Mouse (Mus musculus) adrenal gland, postnatal 25 days (tissue): ENCODE results near the gene Ino80. TPM values are rescaled to one million over a fixed set of nuclear protein-coding genes. Genes with fewer than 3 reads are reported as not detected.

Experiments
- DNase-seq: peaks from one replicate; pipeline ENCODE4 v3.0.0; 2021; ENCODE audit warnings: mixed read lengths
- total RNA-seq: library from RNA; stranded (reverse); gene quantifications from 2 replicates; pipeline ENCODE4 v1.2.3, GENCODE M21; 2021

The Ino80 gene
- total RNA-seq, 1 experiment from 2014 or later, result 25.3 TPM

DNA sequence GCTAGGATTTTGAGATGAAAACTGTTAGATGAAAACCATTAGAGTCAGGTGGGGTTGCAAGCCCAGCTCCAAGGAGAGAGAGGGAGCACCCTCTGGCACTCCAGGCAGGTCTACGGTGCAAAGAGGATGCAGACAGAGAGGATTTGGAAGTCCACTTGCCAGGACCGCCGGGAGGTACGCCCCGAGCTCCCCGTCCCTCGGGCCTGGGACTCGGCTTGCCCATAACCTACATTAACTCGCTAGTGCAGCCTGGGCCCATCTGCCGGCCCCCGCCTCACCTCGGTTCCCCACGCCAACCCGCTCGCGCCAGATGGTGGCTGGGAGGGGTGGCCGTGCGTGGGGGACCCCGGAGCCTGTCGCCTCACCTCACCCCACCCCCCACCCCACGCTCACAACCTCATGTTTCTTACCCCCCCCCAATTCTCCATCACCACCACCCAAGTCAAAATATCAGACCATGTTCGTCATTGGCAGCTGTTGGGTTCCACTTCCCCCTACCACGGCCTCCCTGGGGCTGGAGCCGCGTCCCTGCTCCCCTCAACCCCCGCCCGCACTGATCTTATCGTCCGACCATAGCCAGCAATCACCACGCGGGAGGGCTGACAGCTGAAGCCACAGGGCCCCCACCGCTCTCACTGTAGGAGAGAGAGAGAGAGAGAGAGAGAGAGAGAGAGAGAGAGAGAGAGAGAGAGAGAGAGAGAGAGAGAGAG lies 153.5 kb downstream of the Ino80 start:
- DNase-seq, result no peak

Other genes starting within 250 kb of the Ino80 start
- not detected in 2 replicates for gene Ppp1r14d, start 247.8 kb downstream of the Ino80 start, total RNA-seq
- gene Spint1, start 240.3 kb downstream of the Ino80 start, total RNA-seq, result 4.0 and 4.6 TPM in 2 replicates
- 0.49 TPM in 1 of 2 replicates, not detected in the other for gene Rhov, start 206.4 kb downstream of the Ino80 start, total RNA-seq
- gene Vps18, start 188.9 kb downstream of the Ino80 start, total RNA-seq, result 18.5 and 21.1 TPM in 2 replicates
- 8.0 and 12.9 TPM in 2 replicates for gene Dll4, start 151.9 kb downstream of the Ino80 start, total RNA-seq
- gene Chac1, start 126.5 kb downstream of the Ino80 start, total RNA-seq, result 5.0 and 10.2 TPM in 2 replicates
- gene Exd1, start 69.9 kb upstream of the Ino80 start, total RNA-seq, result 0.91 and 1.4 TPM in 2 replicates
- gene Chp1, start 70.0 kb upstream of the Ino80 start, total RNA-seq, result 217 and 293 TPM in 2 replicates
- 6.2 and 6.5 TPM in 2 replicates for gene Nusap1, start 140.6 kb upstream of the Ino80 start, total RNA-seq
- 3.0 and 4.2 TPM in 2 replicates for gene Oip5, start 140.8 kb upstream of the Ino80 start, total RNA-seq
- 35.6 and 48.1 TPM in 2 replicates for gene Ndufaf1, start 185.1 kb upstream of the Ino80 start, total RNA-seq
- gene Rtf1, start 197.4 kb upstream of the Ino80 start, total RNA-seq, result 29.9 and 30.5 TPM in 2 replicates